Mouse (Mus musculus) c-Kit-positive CD71-negative TER-119-negative erythroid progenitor cells, embryonic 14.5 days (primary cell): ENCODE data around the gene P2rx7.

Source experiments
- DNase-seq: peaks from one replicate; pipeline ENCODE4 v3.0.0-alpha.2; 2013; ENCODE audit warnings: low read depth

The P2rx7 gene

DNA sequence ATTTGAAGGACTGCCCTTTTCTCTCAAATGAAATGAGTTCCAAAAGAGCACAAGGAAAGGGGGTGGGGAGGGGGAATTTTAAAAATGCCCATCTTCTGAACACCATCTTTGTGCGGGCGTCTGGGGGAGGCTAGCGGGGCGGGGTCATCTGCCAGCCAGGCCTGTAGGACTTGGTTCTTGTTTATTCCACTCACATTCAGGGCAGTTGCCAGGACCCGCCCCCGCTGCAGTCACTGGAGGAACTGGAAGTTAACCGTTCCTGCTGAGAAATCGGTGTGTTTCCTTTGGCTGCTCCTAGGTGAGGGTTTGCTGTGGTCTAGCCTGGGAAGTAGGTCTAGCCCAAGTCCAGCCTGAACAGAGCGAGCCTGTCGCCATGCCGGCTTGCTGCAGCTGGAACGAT is at the start of gene P2rx7:
Gene P2rx7 (plus strand): TSS at position 211 of the 400 bp plus-strand sequence.
- DNase-seq, result no peak

DNA sequence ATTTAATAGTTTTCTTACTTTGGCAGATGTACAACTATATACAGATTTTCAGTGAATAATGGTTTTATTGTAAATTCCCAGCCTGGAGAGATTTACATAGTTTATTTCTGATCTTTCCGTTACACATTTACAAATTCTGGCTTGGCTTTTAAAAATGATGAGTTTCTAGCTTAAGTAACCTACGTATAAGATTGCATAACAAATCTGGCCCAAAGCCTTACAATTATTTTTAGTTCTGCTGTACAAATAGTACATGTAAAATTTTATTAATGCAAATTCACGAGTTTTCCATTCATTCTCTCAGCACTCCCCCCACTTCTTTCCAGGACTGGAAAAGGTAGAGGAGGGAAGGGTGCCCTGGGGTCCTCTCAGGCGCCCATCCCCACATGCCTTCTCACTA is 48.2 kb upstream of the P2rx7 start:
- no peak for DNase-seq

DNA sequence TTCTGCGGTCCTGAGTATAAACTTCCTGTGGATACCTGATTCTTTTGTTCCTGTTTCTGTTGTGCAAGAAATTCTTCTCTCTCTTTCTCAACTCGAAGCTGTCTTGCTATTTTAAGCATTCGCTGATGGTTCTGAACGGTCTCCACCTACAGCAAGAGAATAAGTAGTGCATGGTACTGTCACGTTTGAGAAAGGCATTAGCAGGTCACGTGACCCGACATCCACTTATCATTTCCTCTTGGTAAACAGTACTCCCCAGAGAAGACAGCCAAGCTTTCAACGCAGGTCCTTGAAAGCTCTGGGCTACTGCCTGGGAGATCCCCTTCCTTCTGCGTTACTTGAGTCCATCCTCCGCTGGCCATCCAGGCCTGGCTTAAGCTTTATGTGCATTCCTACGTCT is 41.5 kb upstream of the P2rx7 start:
- DNase-seq, result peak; percentile 38

DNA sequence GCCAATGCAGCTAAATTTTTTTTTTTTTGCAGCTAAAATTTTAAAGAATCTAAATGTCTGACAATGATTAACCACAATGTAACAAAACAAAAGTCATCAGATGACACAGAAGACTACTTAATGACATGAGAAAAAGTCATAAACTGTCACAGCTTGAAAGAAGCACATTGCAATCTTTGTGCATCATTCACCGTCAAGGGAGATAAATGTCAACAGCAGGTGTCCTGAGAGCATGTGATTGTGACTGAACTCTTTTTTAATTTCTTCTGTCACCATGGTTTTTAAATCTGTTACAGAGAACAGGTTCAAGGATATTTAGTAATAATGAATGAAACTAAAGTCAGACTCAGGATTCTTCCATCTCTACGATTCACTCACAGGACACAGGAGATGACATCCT is 38.8 kb upstream of the P2rx7 start:
- no peak for DNase-seq

DNA sequence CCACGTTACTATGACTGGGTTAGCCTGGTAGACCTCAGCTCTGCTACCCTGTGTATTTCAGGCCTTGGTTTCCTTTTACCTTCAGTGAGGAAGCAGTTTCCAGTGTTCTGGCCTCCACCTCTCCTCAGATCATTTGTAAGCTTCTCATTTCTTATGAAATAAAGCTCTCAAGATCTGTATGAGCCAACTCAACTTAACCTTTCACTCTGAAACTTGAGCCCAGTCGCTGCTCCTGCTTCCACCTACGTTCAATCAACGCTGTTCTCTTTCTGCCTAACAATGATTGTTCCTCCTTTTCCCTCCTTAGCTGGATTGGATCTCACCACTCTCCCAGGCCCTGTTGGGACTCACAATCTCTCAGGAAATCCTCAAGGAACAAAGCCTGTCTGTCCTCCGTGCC is 32.1 kb upstream of the P2rx7 start:
- no peak for DNase-seq

DNA sequence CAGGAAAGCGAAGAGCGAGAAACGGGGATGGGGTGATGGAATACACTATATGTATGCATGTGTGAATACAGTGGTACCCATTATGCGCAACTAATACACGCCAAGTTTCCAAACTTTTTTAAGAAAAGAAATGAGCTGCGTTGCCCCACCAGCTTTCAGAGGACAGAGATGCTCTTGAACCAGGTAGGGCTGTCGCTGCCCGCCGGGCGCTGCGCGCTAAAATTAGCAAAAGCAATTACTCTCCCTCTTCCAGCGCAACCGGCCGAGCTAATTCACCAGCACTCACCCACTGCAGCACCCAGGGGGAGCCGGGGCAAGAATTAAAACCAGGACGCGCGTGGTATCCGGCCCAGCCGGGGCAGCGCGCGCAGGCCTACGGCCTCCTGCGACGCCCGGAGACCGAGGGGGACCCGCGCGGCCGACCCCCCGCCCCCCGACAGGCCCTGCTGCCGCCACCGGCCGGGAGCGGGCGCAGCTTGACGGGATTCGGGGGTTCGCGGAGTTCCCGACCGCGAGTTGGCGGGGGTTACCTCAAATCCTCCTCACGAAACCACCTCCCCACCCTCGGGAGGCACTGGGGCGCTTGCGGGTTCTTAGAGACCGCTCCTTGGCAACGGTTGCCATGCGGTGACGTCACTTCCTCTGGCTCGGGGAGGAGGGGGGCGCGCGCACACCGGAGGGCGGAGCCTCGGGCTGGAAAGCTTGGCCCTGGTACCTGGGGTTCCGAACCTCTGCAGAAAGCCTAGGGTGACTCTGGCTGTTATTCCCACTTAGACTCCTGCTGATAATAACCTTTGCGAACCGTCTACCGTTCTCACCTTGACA is 29.6 kb upstream of the P2rx7 start, which contains the start of gene Ift81:
Gene Ift81 (minus strand): TSS at position 611 of the 825 bp plus-strand sequence.
- peak; percentile 88 for DNase-seq

DNA sequence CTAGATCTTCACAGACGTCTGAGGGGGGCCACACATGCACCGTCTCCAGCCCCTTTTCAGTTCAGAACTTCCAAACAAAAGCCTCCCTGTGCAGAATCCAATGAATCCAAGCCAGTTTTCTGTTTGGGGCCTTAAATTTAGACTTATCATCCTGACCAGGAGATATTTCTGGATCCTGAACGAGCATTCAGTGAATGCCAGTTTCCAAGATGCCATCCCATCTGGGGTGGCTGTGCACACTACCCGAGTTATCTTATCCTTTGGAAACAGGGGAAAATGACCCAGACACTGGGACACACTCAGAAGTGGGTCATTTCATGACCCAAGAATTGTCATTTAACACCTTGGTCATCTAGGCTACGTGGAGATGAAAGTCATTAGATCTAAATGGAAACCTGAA is 26.0 kb upstream of the P2rx7 start:
- no peak for DNase-seq

DNA sequence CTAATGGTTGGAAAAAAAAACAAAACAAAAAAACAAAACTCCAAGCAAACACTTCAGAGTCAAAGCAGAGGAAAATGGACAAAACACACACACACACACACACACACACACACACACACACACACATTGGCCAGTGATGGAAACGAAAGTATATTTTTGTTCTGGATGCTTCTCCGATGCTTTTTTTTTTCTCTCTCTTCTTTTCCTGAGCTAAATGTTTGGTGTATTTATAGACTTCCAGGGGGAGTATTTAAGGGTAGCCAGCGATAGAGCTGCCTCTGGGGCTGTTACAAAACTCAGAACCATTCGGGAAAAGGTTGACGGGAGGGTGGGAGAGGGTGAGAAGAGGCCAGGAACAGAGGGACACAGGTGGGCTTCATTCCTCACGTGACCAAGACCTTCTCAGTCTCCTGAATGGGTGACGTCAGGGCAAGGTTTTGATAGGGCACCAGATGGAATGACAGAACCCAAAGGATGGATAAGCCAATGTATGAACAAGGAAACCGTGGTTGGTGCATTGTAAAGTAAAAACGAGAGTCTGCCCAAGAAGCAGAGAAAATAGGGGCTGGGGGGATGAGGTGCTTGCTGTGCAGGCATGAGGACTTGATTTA is 23.9 kb upstream of the P2rx7 start:
- DNase-seq, result no peak

DNA sequence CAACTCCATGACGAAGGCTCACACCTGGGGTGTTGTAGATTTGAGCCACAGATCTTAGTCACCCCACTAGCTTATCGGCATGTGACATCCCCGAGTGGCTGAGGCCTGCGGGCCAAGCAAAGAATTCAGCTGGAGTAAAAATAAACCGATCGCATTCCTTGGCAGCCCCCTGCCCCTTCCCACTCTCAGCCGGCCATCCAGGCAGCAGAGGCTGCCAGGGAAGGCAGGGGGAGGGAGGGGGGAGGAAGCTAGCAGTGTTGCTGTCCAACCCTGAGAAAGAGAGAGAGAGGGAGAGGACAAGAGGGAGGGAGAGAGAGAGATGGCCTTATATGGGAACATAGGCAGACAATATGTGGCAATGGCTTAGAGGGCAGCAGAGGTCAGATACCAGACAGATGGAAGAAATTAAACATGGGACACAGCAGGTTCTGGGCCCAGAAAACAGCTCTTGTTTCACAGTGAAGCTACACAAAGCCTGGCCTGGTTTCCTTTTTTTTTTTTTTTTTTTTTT is 22.3 kb upstream of the P2rx7 start:
- no peak for DNase-seq

DNA sequence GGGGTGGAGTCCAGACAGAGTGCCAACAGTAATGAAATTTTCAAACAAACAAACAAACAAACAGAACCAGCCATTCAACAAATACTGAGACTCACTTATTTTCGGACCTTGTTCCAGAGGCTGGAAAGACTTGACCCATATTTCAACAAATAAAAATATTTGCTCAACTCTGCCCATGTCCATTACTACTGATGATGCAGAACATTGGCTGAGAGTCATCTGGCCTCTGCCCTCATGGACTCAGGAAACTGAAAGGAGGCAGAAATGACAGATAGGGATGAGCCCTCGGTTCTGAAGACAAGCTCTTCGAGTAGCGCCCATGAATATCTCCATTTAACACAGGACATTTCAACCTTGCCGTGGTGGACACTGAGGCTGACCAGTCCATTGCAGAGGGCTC is 21.2 kb upstream of the P2rx7 start:
- no peak for DNase-seq

DNA sequence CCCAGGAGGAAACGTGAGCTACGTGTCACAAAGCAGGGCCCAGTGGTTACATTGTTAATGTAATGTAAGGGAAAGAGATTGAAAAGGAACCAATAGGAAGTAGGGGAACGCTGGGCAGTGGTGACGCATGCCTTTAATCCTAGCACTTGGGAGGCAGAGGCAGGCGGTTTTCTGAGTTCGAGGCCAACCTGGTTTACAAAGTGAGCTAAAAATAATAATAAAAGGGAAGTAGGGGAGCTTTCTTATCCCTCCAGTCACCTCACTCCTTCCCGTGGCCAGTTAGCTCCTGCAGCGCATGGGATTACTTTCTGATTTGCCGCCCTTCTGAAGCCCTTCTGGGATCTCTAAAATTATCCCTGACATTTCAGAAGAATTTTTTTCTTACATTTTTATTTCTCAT is 19.9 kb upstream of the P2rx7 start:
- no peak for DNase-seq

DNA sequence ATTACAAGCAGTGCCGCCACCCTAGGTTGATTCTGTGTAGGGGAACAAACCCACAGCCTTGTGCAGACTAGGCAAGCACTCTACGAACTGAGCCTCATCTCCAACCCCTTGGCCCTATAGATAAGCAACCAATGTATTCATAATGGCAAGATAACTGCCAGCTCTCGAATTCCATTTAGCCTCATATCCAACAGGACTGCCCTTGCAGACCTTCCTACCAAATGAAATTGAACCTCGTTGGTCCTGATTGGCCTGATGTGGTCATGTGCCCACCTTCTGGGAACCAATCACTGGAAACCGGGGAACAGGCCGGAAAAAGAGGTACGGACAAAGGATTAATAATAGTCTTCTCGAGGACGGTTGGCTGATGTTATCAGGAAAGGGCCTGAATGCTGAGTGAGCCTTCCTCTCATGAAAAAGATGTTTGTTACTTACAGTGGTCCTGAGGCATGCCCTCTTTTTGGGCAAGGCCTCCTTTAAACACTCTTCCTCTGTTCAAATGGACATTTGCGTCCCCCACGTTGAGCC is 18.7 kb upstream of the P2rx7 start:
- no peak for DNase-seq

DNA sequence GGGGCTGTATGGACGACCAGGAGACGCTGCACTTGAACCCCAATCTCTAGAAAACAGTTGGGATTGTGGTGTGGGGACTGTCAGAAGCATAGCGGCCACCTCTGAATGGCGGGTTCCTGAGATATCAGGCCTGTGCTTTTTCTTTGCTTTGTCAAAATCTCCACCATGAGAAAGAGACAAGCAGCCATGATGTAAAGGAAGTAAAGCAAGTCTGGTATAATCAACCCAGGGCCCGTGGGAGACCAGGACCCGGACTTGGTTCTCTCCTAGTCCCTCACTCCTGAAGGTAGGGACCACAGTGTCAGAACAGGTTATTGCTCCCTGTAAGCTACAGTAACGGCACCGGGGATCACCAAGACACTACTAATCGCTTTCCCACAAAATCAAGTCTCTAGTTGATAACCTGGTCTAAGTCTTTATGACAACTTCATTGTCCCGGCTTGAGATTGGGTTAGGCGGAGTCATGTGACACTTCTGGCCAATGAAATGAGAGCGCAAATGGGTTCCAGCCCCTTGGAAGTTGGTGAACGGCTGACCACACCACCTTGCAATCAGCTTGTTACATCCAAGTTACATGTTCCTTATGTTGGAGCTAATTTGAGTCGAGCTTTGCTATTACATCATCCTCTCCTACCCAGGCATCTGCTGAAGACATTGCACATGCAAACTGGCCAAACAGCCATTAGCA is 18.0 kb upstream of the P2rx7 start:
- DNase-seq, result no peak

DNA sequence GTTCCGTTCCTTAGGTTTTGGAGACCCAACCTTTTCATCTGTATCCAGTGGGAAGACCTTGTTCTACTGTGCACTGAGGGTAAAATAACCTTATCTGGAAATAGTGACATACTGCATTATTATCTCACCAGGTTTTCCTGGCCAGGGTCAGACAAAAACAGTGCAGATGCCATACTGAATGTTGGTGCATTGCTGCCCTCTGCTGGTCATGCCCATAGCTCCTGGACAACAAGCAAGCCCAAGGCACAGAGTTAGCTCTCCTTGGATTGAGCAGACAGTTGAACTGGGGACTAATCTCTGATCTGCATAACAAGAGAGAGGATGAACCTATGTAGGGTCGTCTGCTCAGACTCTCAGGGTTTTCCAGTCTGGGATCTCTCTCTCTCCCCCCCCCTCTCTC is 16.5 kb upstream of the P2rx7 start:
- peak; percentile 86 for DNase-seq

DNA sequence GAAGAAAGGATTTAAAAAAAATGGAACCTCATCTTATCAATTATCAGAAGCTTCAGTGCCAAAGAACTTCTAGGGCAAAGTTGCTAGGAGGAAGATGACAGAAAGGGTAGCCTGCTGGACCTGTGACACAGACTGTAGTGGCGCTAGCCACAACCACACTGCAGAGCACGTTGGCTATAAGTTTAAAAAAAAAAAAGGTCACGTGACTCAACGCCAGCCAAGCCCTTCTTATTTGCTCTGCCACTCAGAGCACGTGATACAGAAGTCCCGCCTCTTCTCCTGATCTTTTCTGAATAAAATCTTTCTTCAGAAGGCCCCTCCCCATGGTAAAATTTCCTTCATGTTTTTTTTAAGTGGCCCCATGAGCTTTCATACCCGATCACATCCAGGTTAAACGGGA is 8.5 kb upstream of the P2rx7 start:
- DNase-seq, result no peak

DNA sequence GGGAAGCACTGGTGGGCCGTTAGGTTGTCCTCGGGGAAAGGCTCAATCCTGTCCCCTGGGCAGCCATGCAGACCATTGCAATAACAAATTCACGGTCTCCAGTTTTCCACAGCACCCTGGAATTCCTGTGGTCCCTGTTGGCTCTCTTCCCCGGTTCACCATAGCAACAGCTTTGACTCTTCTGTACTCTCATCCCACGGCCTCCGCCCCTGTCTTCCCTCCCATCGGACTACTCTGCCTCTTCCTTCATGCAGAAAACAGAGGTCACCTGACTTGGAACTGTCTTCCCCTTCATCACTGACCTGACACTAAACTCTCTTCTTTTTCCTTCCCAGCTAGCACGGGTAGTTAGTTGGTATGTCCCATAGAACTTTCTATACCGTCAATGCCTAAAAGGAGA is 7.4 kb upstream of the P2rx7 start:
- no peak for DNase-seq

DNA sequence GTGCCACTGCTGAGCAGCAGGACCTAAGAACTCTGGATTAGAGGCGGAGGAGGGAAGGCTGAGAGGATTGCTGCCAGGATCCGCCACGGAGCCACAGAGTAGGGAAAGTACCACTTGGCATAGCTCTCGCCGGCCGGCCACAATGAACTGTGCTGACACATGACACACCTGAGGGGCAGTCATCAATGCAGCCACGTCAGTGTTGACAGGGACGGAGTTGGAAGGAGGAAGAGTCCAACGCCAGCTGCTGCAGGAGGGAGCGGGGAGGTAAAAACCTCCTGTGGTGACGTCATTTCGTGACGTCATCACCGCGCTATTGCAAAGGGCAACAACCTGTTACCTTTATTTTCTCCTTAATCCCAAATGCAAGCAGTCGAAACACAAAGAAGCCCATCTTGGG is 6.8 kb upstream of the P2rx7 start:
- DNase-seq, result no peak

DNA sequence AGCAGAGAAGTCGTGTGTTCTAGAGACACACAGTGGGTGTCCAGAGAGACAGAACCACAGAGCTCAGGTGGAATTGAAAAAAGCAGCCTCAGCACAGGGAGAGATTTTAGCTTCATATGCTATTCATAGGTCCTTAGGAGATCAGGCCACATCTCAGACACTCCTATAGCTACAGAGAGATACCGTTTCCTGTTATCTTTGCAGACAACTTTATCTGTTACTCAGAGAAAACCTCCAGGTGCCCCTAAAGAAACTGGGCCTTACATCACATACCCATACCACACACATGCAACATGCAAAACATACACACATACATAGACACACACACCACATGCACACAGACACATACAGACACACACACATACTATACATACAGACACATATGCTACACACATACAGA is 5.4 kb upstream of the P2rx7 start:
- no peak for DNase-seq

DNA sequence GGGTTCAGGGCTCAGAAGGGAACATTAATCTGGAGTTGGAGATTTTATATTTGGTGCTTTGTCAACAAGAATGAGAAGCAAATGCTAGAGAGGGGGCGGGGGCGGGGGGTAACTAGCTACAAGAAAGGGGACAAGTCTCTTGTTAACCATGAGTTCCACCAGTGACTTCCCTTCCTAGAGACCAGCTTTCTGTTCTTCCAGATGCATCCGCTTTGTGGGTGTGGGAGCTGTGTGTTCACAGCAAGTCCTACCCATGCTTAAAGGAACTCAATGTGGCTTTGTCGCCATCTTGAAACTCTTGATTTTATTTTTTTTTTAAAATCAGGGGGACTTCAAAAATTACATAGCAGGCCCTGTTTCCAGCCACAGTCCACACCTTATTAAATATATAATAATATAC is 4.2 kb upstream of the P2rx7 start:
- DNase-seq, result no peak

DNA sequence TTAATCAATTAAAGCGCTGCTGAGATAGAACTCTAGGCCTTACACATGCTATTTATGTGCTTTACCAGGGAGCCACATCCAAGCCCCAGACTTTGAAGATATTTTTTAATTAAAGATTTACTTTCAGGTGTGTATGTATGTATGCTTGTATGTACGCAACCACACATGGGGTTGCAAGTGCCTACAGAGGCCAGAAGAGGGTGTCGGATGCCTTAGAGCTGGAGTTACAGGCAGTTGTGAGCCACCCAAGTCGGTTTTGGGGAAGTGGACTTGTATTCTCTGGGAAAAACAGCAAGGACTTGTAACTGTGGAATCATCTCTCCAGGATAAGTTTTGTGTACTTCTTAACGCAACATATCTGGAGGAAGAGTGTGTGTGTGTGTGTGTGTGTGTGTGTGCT is 3.7 kb upstream of the P2rx7 start:
- DNase-seq, result no peak

DNA sequence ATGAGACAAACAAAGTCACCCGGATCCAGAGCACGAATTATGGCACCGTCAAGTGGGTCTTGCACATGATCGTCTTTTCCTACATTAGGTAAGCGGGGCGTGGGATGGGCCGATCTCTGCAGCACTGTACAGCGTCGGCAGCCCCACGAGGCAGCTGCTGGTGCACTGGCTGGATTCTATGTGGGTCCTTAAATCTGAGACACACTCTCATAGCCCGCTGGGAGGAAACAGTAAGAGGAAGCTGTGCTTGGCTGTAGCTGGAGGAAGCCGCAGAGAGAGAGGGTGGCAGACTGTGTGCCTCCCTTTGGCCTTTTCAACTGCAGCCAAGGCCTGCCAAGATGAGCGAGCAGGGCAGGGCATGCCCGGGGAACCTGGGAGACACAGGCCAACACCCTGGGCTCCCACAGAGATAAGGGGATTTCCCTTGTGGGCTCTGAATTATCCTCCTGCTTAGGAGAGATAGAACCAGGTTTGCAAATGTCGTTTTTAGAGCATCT is 448 bp downstream of the P2rx7 start:
- DNase-seq, result peak; percentile 51

DNA sequence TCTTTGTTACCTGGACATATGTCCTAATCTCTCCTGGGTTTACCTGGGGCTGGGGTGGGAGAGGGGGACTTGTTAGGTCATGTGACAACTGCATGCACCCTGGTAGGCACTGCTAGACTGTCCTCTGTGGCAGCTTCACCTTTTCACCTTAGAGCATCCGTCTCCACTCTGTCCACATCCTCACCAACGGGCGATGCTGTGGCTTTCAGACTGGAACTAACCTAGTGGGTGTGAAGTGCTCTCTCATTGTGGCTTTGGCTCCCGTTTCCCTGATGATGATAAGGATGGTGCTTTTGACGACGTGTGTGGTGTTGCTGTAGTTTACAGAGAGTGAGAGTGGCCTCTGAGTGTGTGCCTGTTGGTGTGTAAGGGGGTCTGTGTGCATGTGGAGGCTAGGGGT is 1.6 kb downstream of the P2rx7 start:
- DNase-seq, result no peak

DNA sequence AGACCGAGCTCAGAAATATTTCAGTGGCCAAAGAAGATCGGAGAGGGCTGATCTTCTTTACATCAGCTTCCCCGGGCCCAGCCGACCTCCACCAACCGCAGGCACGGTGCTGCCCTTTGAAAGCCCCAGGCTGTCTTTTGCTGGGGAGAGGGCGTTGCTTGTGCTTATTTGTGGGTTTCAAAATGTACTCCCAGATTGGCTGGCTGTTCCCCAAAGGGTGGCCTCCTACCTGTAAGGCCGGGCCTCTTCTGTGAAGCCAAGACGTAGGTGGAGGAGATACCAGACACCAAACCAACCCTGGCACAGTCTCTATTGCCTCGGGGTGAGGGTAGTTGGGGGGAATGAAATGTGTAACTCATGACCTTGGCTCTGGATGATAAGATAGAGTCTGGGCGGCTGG is 2.3 kb downstream of the P2rx7 start:
- DNase-seq, result no peak
